Mouse (Mus musculus) MEL (cell line): ENCODE measurements around the gene Hpse. TPM values are rescaled to one million over a fixed set of nuclear protein-coding genes. Genes with fewer than 3 reads are reported as not detected.
A peak's percentile ranks its signal among the peaks of the same experiment; 100 is the strongest.

Experiments used
- DNase-seq: peaks from one replicate; pipeline ENCODE4 v3.0.0; 2011; ENCODE audit warnings: low read depth, low spot score
- H3K27ac ChIP-seq: 2 replicates; pipeline ENCODE4 v1.5.1; 2012; ENCODE audit warnings: low read depth, mild to moderate bottlenecking, control low read depth, low read length, moderate library complexity; ENCODE audit not compliant: control insufficient read depth
- H3K27me3 ChIP-seq, 2 experiments: fragments of 150-350 bp in 1 of 2; sonication (generic) in 1 of 2; 2 replicates each; pipeline ENCODE4 v1.6.1; 2012; ENCODE audit warnings: low read length in 2 of 2, mild to moderate bottlenecking in 2 of 2, improper control_type of control experiment in 1 of 2, moderate library complexity in 1 of 2; ENCODE audit not compliant: insufficient read depth in 2 of 2, control insufficient read depth in 1 of 2
- H3K36me3 ChIP-seq, 2 experiments: 2 replicates each; pipeline ENCODE4 v1.6.1; 2012 to 2014; ENCODE audit warnings: low read length in 2 of 2, improper control_type of control experiment in 1 of 2, inconsistent platforms in 1 of 2, mild to moderate bottlenecking in 1 of 2; ENCODE audit not compliant: insufficient read depth in 2 of 2, control insufficient read depth in 1 of 2
- H3K4me1 ChIP-seq, 2 experiments: fragments of 150-350 bp in 1 of 2; sonication (generic) in 1 of 2; 2 replicates each; pipeline ENCODE4 v1.6.1; 2012; ENCODE audit warnings: low read length in 2 of 2, improper control_type of control experiment in 1 of 2, mild to moderate bottlenecking in 1 of 2; ENCODE audit not compliant: insufficient read depth in 2 of 2, control insufficient read depth in 1 of 2
- H3K4me3 ChIP-seq, 2 experiments: fragments of 150-350 bp in 1 of 2; sonication (generic) in 1 of 2; 2 replicates each; pipeline ENCODE4 v1.5.1; 2012; ENCODE audit warnings: low read depth in 2 of 2, low read length in 2 of 2, mild to moderate bottlenecking in 2 of 2, moderate library complexity in 2 of 2, control low read depth in 1 of 2, improper control_type of control experiment in 1 of 2; ENCODE audit not compliant: control insufficient read depth in 1 of 2, insufficient read depth in 1 of 2
- H3K79me2 ChIP-seq: 2 replicates; pipeline ENCODE4 v1.6.1; 2012; ENCODE audit warnings: mild to moderate bottlenecking, low read length, moderate library complexity; ENCODE audit not compliant: control insufficient read depth, poor library complexity, insufficient read depth
- H3K9ac ChIP-seq: 2 replicates; pipeline ENCODE4 v1.6.1; 2012; ENCODE audit warnings: low read depth, mild to moderate bottlenecking, control low read depth, low read length, moderate library complexity; ENCODE audit not compliant: control insufficient read depth, poor library complexity, severe bottlenecking
- H3K9me3 ChIP-seq: fragments of 150-350 bp; sonication (generic); replicated peaks from 2 replicates; pipeline ENCODE4 v1.6.1; 2012; ENCODE audit warnings: mild to moderate bottlenecking, low read length, improper control_type of control experiment, moderate library complexity; ENCODE audit not compliant: insufficient read depth
- CHD1 ChIP-seq: IDR thresholded peaks from 2 replicates; pipeline ENCODE4 v1.6.1; 2012; ENCODE audit warnings: low read depth, mild to moderate bottlenecking, inconsistent platforms, low read length, improper control_type of control experiment
- CTCF ChIP-seq, 3 experiments: IDR thresholded peaks in 2 of 3; conservative IDR thresholded peaks in 1 of 3; 2 replicates each; pipeline ENCODE4 v1.5.1; 2011 to 2012; ENCODE audit warnings: low read length in 3 of 3, low read depth in 2 of 3, mild to moderate bottlenecking in 2 of 3, improper control_type of control experiment in 1 of 3, inconsistent platforms in 1 of 3, mixed read lengths in 1 of 3, moderate library complexity in 1 of 3; ENCODE audit not compliant: control insufficient read depth in 1 of 3, insufficient read depth in 1 of 3, poor library complexity in 1 of 3, severe bottlenecking in 1 of 3
- E2F4 ChIP-seq: IDR thresholded peaks from 2 replicates; pipeline ENCODE4 v1.6.1; 2011; ENCODE audit warnings: low read depth, low read length, improper control_type of control experiment, borderline replicate concordance
- ELF1 ChIP-seq: IDR thresholded peaks from 2 replicates; pipeline ENCODE4 v1.6.1; 2014; ENCODE audit warnings: low read depth, mild to moderate bottlenecking, inconsistent platforms, low read length, improper control_type of control experiment, moderate library complexity
- EP300 ChIP-seq, 2 experiments: IDR thresholded peaks; 2 replicates each; pipeline ENCODE4 v1.6.1; 2011; ENCODE audit warnings: improper control_type of control experiment in 2 of 2, low read length in 2 of 2, low read depth in 1 of 2, mild to moderate bottlenecking in 1 of 2
- ETS1 ChIP-seq: IDR thresholded peaks from 2 replicates; pipeline ENCODE4 v1.6.1; 2012; ENCODE audit warnings: low read depth, mild to moderate bottlenecking, inconsistent platforms, low read length, improper control_type of control experiment, moderate library complexity
- GABPA ChIP-seq: IDR thresholded peaks from 2 replicates; pipeline ENCODE4 v1.6.1; 2012; ENCODE audit warnings: low read depth, mild to moderate bottlenecking, inconsistent platforms, low read length, improper control_type of control experiment, moderate library complexity
- MAX ChIP-seq: IDR thresholded peaks from 2 replicates; pipeline ENCODE4 v1.6.1; 2011; ENCODE audit warnings: low read length, improper control_type of control experiment
- MEF2A ChIP-seq: IDR thresholded peaks from 2 replicates; pipeline ENCODE4 v1.6.1; 2014; ENCODE audit warnings: low read depth, mild to moderate bottlenecking, inconsistent platforms, low read length, improper control_type of control experiment; ENCODE audit not compliant: poor library complexity, insufficient replicate concordance, severe bottlenecking; ENCODE audit errors: extremely low read depth
- MXI1 ChIP-seq: IDR thresholded peaks from 2 replicates; pipeline ENCODE4 v1.6.1; 2011; ENCODE audit warnings: mild to moderate bottlenecking, low read depth, low read length, improper control_type of control experiment
- MYB ChIP-seq: IDR thresholded peaks from 2 replicates; pipeline ENCODE4 v1.6.1; 2011; ENCODE audit warnings: mild to moderate bottlenecking, low read depth, low read length, improper control_type of control experiment
- NELFE ChIP-seq: IDR thresholded peaks from 2 replicates; pipeline ENCODE4 v1.6.1; 2011; ENCODE audit warnings: low read depth, low read length, improper control_type of control experiment
- NRF1 ChIP-seq: IDR thresholded peaks from 2 replicates; pipeline ENCODE4 v1.6.1; 2014; ENCODE audit warnings: low read depth, mild to moderate bottlenecking, inconsistent platforms, low read length, improper control_type of control experiment, moderate library complexity; ENCODE audit not compliant: poor library complexity, insufficient read depth, severe bottlenecking
- POLR2A ChIP-seq, 2 experiments: IDR thresholded peaks; 2 replicates each; pipeline ENCODE4 v1.6.1; 2011 to 2012; ENCODE audit warnings: low read length in 2 of 2, mild to moderate bottlenecking in 2 of 2, control low read depth in 1 of 2, improper control_type of control experiment in 1 of 2, low read depth in 1 of 2, moderate library complexity in 1 of 2; ENCODE audit not compliant: control insufficient read depth in 1 of 2, insufficient read depth in 1 of 2, poor library complexity in 1 of 2
- POLR2AphosphoS2 ChIP-seq: IDR thresholded peaks from 2 replicates; pipeline ENCODE4 v1.6.1; 2011; ENCODE audit warnings: low read length, improper control_type of control experiment
- POLR2AphosphoS5 ChIP-seq: IDR thresholded peaks from 2 replicates; pipeline ENCODE4 v1.6.1; 2012; ENCODE audit warnings: low read depth, borderline replicate concordance, mild to moderate bottlenecking, inconsistent platforms, low read length, moderate library complexity, mixed read lengths
- RAD21 ChIP-seq: IDR thresholded peaks from 2 replicates; pipeline ENCODE4 v1.6.1; 2011; ENCODE audit warnings: mild to moderate bottlenecking, low read depth, low read length, improper control_type of control experiment
- RCOR1 ChIP-seq: IDR thresholded peaks from 2 replicates; pipeline ENCODE4 v1.6.1; 2012; ENCODE audit warnings: low read depth, mild to moderate bottlenecking, inconsistent platforms, low read length, improper control_type of control experiment
- SMC3 ChIP-seq: IDR thresholded peaks from 2 replicates; pipeline ENCODE4 v1.6.1; 2011; ENCODE audit warnings: low read depth, low read length, improper control_type of control experiment
- TAL1 ChIP-seq: IDR thresholded peaks from 2 replicates; pipeline ENCODE4 v1.6.1; 2012; ENCODE audit warnings: mild to moderate bottlenecking, inconsistent platforms, low read length, moderate library complexity, mixed read lengths
- TBP ChIP-seq: IDR thresholded peaks from 2 replicates; pipeline ENCODE4 v1.8.0; 2011; ENCODE audit warnings: low read depth, low read length, improper control_type of control experiment
- TCF12 ChIP-seq: IDR thresholded peaks from 2 replicates; pipeline ENCODE4 v1.6.1; 2014; ENCODE audit warnings: low read depth, mild to moderate bottlenecking, inconsistent platforms, low read length, improper control_type of control experiment, moderate library complexity
- UBTF ChIP-seq: IDR thresholded peaks from 2 replicates; pipeline ENCODE4 v1.6.1; 2012; ENCODE audit warnings: low read depth, mild to moderate bottlenecking, inconsistent platforms, low read length, improper control_type of control experiment, moderate library complexity, borderline replicate concordance; ENCODE audit not compliant: insufficient read depth
- USF1 ChIP-seq: IDR thresholded peaks from 2 replicates; pipeline ENCODE4 v1.6.1; 2014; ENCODE audit warnings: low read depth, mild to moderate bottlenecking, inconsistent platforms, low read length, improper control_type of control experiment, moderate library complexity
- USF2 ChIP-seq, 2 experiments: IDR thresholded peaks; 2 replicates each; pipeline ENCODE4 v1.6.1; 2011 to 2012; ENCODE audit warnings: improper control_type of control experiment in 2 of 2, low read length in 2 of 2, borderline replicate concordance in 1 of 2, inconsistent platforms in 1 of 2, low read depth in 1 of 2, mild to moderate bottlenecking in 1 of 2; ENCODE audit not compliant: insufficient read depth in 1 of 2
- ZC3H11A ChIP-seq: IDR thresholded peaks from 2 replicates; pipeline ENCODE4 v1.6.1; 2012; ENCODE audit warnings: low read depth, mild to moderate bottlenecking, inconsistent platforms, low read length, improper control_type of control experiment
- ZKSCAN1 ChIP-seq: IDR thresholded peaks from 2 replicates; pipeline ENCODE4 v1.6.1; 2012; ENCODE audit warnings: low read depth, mild to moderate bottlenecking, inconsistent platforms, low read length, improper control_type of control experiment, moderate library complexity
- ZMIZ1 ChIP-seq: IDR thresholded peaks from 2 replicates; pipeline ENCODE4 v1.6.1; 2012; ENCODE audit warnings: low read depth, mild to moderate bottlenecking, inconsistent platforms, low read length, improper control_type of control experiment, moderate library complexity
- ZNF384 ChIP-seq: IDR thresholded peaks from 2 replicates; pipeline ENCODE4 v1.6.1; 2012; ENCODE audit warnings: low read depth, mild to moderate bottlenecking, inconsistent platforms, low read length, improper control_type of control experiment
- polyA plus RNA-seq, 2 experiments: library from polyadenylated mRNA; stranded (reverse) in 1 of 2; unstranded in 1 of 2; fragments of >175 nt in 1 of 2; fragments of >200 nt in 1 of 2; gene quantifications; 2 replicates each; pipeline versions ENCODE4 v1.2.1 to v1.2.4; 2012; ENCODE audit warnings: low replicate concordance in 2 of 2, low read depth in 1 of 2; ENCODE audit not compliant: insufficient read length in 2 of 2, insufficient read depth in 1 of 2, missing spikeins in 1 of 2
- total RNA-seq: library from RNA; depleted of rRNA; stranded (reverse); fragments of 300-350 nt; gene quantifications from 2 replicates; pipeline ENCODE4 v1.2.3, GENCODE M21; 2012

Gene Hpse
- total and polyA plus RNA-seq, 3 experiments: 0.03 TPM; not detected in 2

GRCm38 (mm10) chr5:100646558-100646957, 73.0 kb downstream of the Hpse start:
- no peak for DNase-seq
- Histone ChIP-seq H3K27ac (no peak overlapping the region), H3K27me3 (no peaks in the 10 kb centered on the region), H3K79me2 (no peaks in the 10 kb centered on the region), H3K9ac (no peak overlapping the region), H3K4me1 (peaks cover 3 to 35% of the 10 kb centered on the region in 2 experiments), H3K4me3 (no peak overlapping the region), H3K36me3 (peaks cover 0 to 20% of the 10 kb centered on the region in 2 experiments; a peak in 2 of 4 replicates), H3K9me3 (no peaks in the 10 kb centered on the region)
- TF ChIP-seq MXI1 (no peak), ZC3H11A (no peak), TBP (no peak), POLR2A (IDR thresholded peaks at IDR 0.05; ENCODE audit: control insufficient read depth in 1 of 2, insufficient read depth in 1 of 2, low read depth in 1 of 2, low read length in 2 of 2, poor library complexity in 1 of 2) (no peak), GABPA (no peak), USF2 (IDR thresholded peaks at IDR 0.05; ENCODE audit: borderline replicate concordance in 1 of 2, insufficient read depth in 1 of 2, low read depth in 1 of 2, low read length in 2 of 2) (no peak), ETS1 (no peak), ELF1 (no peak), TAL1 (no peak), CHD1 (no peak), POLR2AphosphoS5 (no peak), ZKSCAN1 (no peak), POLR2AphosphoS2 (no peak), RCOR1 (no peak)

DNA sequence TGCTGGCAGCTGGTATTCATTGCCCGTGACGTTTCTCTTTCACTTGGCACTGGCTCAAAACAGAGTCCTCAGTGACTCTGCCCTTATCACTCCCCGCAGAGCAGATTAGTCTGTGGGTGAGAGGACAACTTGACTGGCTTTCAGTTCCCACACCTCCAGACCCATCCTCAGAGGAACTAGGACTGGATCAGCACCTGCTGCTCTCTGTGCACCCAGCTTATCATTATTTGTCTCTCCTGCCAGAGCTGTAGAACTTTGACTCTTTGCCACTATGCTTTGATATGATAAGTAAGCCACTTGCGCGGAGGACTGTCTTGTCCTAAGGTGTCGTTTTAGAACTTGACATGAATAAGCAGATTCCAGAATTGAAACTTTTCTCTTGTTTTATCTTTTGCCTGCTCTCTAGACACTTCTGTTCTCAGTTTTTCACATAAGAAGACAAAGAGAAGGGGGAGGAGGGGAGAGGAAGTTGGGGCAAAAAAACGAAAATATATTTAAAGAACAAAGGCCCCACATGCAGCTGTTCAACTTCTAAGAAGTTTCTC, 75.5 kb downstream of the Hpse start:
- Histone ChIP-seq H3K9me3 (no peaks in the 10 kb centered on the region), H3K36me3 (peaks cover 0 to 20% of the 10 kb centered on the region in 2 experiments; a peak in 2 of 4 replicates), H3K9ac (no peak overlapping the region; the same call in 1 of the 2 replicates), H3K4me1 (peaks cover 3 to 40% of the 10 kb centered on the region in 2 experiments), H3K79me2 (no peaks in the 10 kb centered on the region), H3K4me3 (peak overlapping the region; percentile 1 to 10; a peak in 2 of 4 replicates), H3K27ac (peak overlapping the region; percentile 84), H3K27me3 (no peaks in the 10 kb centered on the region)
- peak; percentile 94 for DNase-seq
- peak; percentile 64 for TF ChIP-seq MYB
- TF ChIP-seq ZKSCAN1: no peak
- no peak; a peak in 1 of 4 replicates for TF ChIP-seq POLR2A (IDR thresholded peaks at IDR 0.05; ENCODE audit: control insufficient read depth in 1 of 2, insufficient read depth in 1 of 2, low read depth in 1 of 2, low read length in 2 of 2, poor library complexity in 1 of 2)
- TF ChIP-seq CTCF (IDR thresholded peaks at IDR 0.05 in 2 of 3, conservative IDR thresholded peaks at IDR 0.05 in 1 of 3; ENCODE audit: control insufficient read depth in 1 of 3, insufficient read depth in 1 of 3, low read depth in 2 of 3, low read length in 3 of 3, poor library complexity in 1 of 3, severe bottlenecking in 1 of 3): no peak
- peak; percentile 95 to 96 for TF ChIP-seq EP300 (IDR thresholded peaks at IDR 0.05; ENCODE audit: low read depth in 1 of 2, low read length in 2 of 2)
- no peak for TF ChIP-seq GABPA
- no peak for TF ChIP-seq RAD21
- TF ChIP-seq NELFE: no peak
- TF ChIP-seq RCOR1: peak; percentile 93
- TF ChIP-seq ZMIZ1: no peak
- TF ChIP-seq CHD1: no peak
- TF ChIP-seq MXI1: 0 out of 2 replicates have a peak, but pooled peaks have one; percentile 11
- TF ChIP-seq USF1: no peak
- peak; percentile 56 for TF ChIP-seq ZNF384
- no peak for TF ChIP-seq E2F4
- 0 out of 2 replicates have a peak, but pooled peaks have one; percentile 9 for TF ChIP-seq NRF1
- TF ChIP-seq SMC3: no peak
- TF ChIP-seq USF2 (IDR thresholded peaks at IDR 0.05; ENCODE audit: borderline replicate concordance in 1 of 2, insufficient read depth in 1 of 2, low read depth in 1 of 2, low read length in 2 of 2): no peak
- TF ChIP-seq TCF12: peak; percentile 96
- no peak for TF ChIP-seq UBTF
- TF ChIP-seq MEF2A: no peak
- no peak for TF ChIP-seq POLR2AphosphoS5
- no peak for TF ChIP-seq MAX
